Mouse (Mus musculus) bone marrow macrophage, adult 2 months (primary cell): ENCODE measurements around the gene Zfp217. TPM values are rescaled to one million over a fixed set of nuclear protein-coding genes. Genes with fewer than 3 reads are reported as not detected.

Source experiments
- H3K27ac ChIP-seq: 2 replicates; pipeline ENCODE4 v1.5.1; 2012; ENCODE audit warnings: low read depth, low read length; ENCODE audit not compliant: insufficient read depth
- H3K4me1 ChIP-seq: 2 replicates; pipeline ENCODE4 v1.6.1; 2012; ENCODE audit warnings: low read length; ENCODE audit not compliant: control insufficient read depth, insufficient read depth
- H3K4me3 ChIP-seq: 2 replicates; pipeline ENCODE4 v1.5.1; 2012; ENCODE audit warnings: mild to moderate bottlenecking, low read length, moderate library complexity; ENCODE audit not compliant: insufficient read depth
- CTCF ChIP-seq: IDR thresholded peaks from 2 replicates; pipeline ENCODE4 v1.5.1; 2012; ENCODE audit warnings: low read depth, mild to moderate bottlenecking, low read length, moderate library complexity
- POLR2A ChIP-seq: IDR thresholded peaks from 2 replicates; pipeline ENCODE4 v1.6.1; 2012; ENCODE audit warnings: mild to moderate bottlenecking, low read depth, low read length, borderline replicate concordance
- polyA plus RNA-seq: library from polyadenylated mRNA; stranded (reverse); fragments of >200 nt; gene quantifications from 2 replicates; pipeline ENCODE4 v1.2.4, GENCODE M21; 2012; ENCODE audit not compliant: missing spikeins, insufficient read depth, insufficient read length

Zfp217 gene
- polyA plus RNA-seq, 1 experiment: 45.3 TPM

- peaks cover 36% of the 10 kb centered on the region for H3K4me1 ChIP-seq
- no peak for TF ChIP-seq POLR2A
- no peak for TF ChIP-seq CTCF
- H3K4me3 ChIP-seq: no peak overlapping the region
- peak overlapping the region; percentile 94 for H3K27ac ChIP-seq
Measured at GRCm38 (mm10) chr2:170159795-170160568, 12.1 kb upstream of the Zfp217 start.

GRCm38 (mm10) chr2:170158987-170159386 is 11.1 kb upstream of the Zfp217 start:
- peaks cover 31% of the 10 kb centered on the region for H3K4me1 ChIP-seq
- TF ChIP-seq CTCF (no peak), POLR2A (no peak)
- H3K4me3 ChIP-seq: no peak overlapping the region
- H3K27ac ChIP-seq: peak overlapping the region; percentile 94

DNA sequence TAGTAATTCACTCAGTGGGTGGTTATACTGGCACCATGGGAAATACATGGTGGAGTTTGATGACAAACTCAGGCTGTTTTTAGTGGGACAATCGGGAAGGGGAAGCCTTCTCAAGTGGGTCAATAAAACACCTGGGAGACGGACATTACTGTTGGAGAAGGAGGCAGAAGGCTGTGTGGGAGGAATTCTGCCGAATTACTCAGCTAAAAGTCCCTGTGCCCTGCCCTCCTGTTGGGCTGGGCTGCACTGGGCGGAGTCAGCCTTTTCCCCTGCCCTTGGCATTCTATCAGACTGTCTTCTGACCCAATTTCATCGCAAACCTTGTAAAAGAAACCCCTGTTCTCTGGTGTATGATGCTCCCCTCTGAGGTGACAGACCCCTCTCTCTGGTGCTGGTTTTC is 10.3 kb upstream of the Zfp217 start:
- H3K4me1 ChIP-seq: peaks cover 27% of the 10 kb centered on the region
- peak overlapping the region; percentile 13; the same call in 1 of the 2 replicates for H3K4me3 ChIP-seq
- TF ChIP-seq CTCF (no peak), POLR2A (no peak)
- H3K27ac ChIP-seq: peak overlapping the region; percentile 94

- no peak overlapping the region for H3K4me3 ChIP-seq
- peak overlapping the region; percentile 94 for H3K27ac ChIP-seq
- peaks cover 33% of the 10 kb centered on the region for H3K4me1 ChIP-seq
- no peak for TF ChIP-seq CTCF
- TF ChIP-seq POLR2A: no peak
Measured at GRCm38 (mm10) chr2:170157280-170158200, 9.6 kb upstream of the Zfp217 start.

DNA sequence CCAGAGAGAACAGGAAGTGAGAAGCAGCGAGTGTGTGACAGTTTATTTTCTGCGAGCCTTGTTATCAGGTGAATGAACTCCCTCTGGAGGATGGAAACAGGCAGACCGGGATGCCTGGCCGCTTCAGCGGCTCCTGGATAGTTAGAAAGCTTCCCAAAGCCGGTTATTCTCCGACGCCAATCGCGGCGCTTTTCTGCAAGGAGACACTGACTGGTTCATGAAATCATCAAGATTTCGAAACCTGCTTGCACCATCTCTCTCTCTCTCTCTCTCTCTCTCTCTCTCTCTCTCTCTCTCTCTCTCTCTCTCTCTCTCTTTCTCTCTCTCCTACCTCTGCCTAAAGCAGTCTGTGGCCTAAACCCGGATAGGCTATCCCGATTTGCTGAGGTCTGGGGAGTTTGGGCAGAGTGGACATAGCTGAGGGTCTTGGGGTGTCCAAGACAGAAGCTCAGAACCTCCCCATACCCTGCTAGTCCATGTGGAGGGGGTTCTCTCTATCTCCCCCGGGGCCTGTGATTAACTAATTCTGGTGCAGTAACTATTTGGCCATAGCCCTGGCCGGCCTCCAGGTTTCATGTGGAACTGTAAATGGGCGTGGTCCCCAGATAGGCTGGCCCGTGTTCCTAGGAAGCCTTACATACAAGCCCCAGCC is 7.3 kb upstream of the Zfp217 start:
- TF ChIP-seq POLR2A (0 out of 2 replicates have a peak, but pooled peaks have one; percentile 12), CTCF (no peak)
- Histone ChIP-seq H3K4me3 (peak overlapping the region; percentile 52), H3K4me1 (peaks cover 31% of the 10 kb centered on the region), H3K27ac (peak overlapping the region; percentile 99)

GRCm38 (mm10) chr2:170154738-170155088 is 6.8 kb upstream of the Zfp217 start:
- H3K4me1 ChIP-seq: peaks cover 31% of the 10 kb centered on the region

GRCm38 (mm10) chr2:170154301-170154721 is 6.4 kb upstream of the Zfp217 start:
- H3K4me3 ChIP-seq: no peak overlapping the region
- no peak for TF ChIP-seq POLR2A
- TF ChIP-seq CTCF: no peak
- H3K27ac ChIP-seq: peak overlapping the region; percentile 99
- peaks cover 28% of the 10 kb centered on the region for H3K4me1 ChIP-seq

More at GRCm38 (mm10) chr2:170154738-170155088, 6.8 kb upstream of the Zfp217 start:
- Histone ChIP-seq H3K4me3 (peak overlapping the region; percentile 52; the same call in 1 of the 2 replicates), H3K27ac (peak overlapping the region; percentile 99)
- no peak for TF ChIP-seq CTCF
- TF ChIP-seq POLR2A: no peak

DNA sequence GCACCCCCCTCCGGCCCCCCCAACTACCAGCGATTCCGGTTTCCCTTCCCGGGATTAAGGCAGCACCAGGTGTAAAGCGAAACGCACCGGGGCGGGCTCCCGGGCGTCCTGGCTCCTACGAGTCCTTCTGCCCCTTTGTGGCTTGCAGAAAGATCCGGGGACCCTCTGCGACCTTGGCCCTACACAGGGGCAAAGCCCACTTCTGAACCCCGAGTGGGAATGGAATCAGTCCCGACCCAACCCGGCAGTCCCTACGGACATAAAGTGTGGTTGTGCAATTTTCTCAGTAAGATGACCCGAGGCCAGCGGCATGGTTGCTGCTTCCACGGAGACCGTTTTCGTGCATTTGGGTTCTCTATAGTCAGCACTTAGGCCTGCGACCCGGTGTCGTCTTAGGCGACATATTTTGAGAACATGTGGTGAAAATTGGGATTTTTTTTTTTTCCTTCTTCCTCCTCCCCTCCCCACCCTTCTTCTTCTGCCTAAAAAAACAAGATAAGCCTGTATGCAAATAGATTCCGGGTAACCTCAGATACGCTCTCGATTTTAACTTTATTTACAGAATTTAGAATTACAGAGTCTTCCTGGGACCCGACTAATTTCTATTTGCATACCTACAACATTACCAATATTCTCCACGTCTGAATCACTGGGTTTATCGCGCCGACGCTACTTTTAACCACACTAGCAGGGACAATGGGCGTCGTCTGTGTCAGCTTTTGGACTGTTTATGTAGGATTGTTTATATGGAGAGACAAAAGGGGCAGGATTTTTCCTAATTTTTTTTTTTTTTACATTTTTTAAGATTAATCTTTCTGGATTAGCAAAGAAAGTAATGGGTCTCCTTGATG is 5.7 kb upstream of the Zfp217 start:
- peak overlapping the region; percentile 55 for H3K4me3 ChIP-seq
- no peak for TF ChIP-seq CTCF
- no peak; the same call in 1 of the 2 replicates for TF ChIP-seq POLR2A
- H3K27ac ChIP-seq: peak overlapping the region; percentile 99
- peaks cover 28% of the 10 kb centered on the region for H3K4me1 ChIP-seq
